Mouse (Mus musculus): ENCODE measurements around the gene Cxcl9.

DNA sequence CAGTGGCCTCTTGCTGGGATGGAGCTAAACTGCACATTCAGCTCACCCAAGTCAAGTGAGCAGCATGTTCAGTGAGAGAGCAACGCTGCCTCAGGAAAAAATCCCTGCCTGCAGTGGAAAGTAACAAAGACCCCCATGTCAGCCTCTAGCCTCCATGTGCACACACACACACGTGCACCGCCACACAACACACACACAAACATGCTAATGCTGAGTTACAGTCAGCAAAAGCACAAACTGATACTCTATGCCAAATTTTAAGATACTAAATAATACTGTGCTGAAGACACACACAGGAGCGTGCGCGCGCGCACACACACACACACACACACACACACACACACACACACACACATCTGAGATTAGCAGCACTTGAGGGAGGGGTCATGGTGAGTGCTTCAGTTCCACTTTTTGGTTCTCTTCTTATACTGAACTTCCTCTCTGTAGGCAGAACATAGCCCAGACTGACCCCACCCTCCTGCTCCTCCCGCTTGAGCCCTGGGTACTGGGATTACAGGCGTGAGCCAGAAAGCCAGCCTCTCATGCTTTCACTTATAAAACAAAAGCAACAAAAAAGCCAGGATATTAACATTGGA, 48.8 kb downstream of the Cxcl9 start:
- TF ChIP-seq POLR2A (IDR thresholded peaks at IDR 0.05; ENCODE audit: extremely low read depth, insufficient read depth, low read length) = no peak
- no peak for TF ChIP-seq CTCF (IDR thresholded peaks at IDR 0.05; ENCODE audit: low read depth, low read length)
